Mouse (Mus musculus): Measurements from ENCODE around the gene Alyref.

The Alyref gene

GRCm38 (mm10) chr11:120545964-120546363 is 52.2 kb downstream of the Alyref start:
- no peak for DNase-seq (ENCODE audit: low read depth, low spot score)

GRCm38 (mm10) chr11:120542376-120542775 is 55.8 kb downstream of the Alyref start:
- no peak for DNase-seq (ENCODE audit: low read depth, low spot score)
